Mouse (Mus musculus) forelimb bud, embryonic 11.5 days (tissue): Measurements from ENCODE around the gene Wdr5.
A peak's percentile ranks its signal among the peaks of the same experiment; 100 is the strongest.

ENCODE experiments used
- DNase-seq: peaks from one replicate; pipeline ENCODE4 v3.0.0-alpha.2; 2012; ENCODE audit warnings: low read depth, low spot score

Wdr5 gene

DNA sequence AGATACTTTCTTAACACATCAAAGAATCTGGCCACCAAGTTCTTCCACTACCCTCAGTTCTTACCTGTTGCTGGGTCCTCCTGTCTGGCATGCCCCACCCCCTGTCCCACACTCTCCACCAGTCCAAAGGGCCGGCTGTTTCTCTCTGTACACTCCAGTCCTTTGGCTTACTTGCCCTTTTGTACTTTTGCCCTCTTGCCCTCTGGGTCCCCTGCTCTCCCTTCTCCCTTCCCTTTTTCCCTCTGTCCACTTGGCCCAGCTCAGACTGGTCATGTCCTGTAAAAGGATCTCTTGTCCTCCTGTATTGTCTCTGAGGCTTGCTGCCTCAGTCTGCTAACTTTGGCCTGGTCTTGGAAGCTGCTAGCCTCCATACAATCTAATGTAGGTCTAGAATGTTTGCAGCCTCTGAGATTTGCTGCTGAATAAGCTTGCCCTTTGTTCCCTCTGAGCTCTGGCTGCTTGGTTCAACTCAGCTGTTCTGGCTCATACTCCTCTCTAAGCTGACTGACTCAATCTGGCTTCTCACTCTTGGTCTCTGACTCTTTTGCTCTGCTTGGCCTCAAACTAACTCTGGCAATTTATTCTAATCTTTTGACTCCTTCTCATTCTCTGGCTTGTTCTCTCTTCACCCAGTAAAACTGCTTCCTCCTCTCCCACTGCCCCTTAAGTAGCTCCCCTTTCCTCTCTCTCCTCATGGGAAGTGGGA lies 33.9 kb downstream of the Wdr5 start:
- DNase-seq = no peak

- DNase-seq = peak; percentile 82
Measured at GRCm38 (mm10) chr2:27552620-27553287, 37.8 kb downstream of the Wdr5 start.

GRCm38 (mm10) chr2:27554308-27554707 lies 39.4 kb downstream of the Wdr5 start:
- no peak for DNase-seq

DNA sequence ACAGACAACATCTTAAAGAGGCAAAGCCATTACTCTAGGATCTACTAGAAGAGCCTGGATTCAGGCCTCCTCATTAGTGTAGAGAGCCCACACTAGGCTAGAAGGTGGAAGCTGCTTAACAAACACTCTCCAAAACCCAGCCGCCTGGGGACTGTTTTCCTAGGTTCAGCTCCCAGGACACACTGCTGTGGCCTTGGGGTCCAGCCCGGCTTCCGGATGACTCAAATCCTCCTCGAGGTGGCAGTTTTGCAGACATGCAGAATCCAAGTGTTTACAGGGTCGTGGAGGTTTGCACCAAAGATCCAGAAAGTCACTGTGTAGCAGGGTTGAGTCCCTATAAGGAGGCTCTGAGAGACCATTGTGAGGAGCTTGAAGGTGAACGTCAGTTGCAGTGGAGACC lies 42.0 kb downstream of the Wdr5 start:
- DNase-seq = no peak

- DNase-seq = no peak
Measured at GRCm38 (mm10) chr2:27560708-27561123, 45.8 kb downstream of the Wdr5 start.

- no peak for DNase-seq
Measured at GRCm38 (mm10) chr2:27561159-27561558, 46.2 kb downstream of the Wdr5 start.

DNA sequence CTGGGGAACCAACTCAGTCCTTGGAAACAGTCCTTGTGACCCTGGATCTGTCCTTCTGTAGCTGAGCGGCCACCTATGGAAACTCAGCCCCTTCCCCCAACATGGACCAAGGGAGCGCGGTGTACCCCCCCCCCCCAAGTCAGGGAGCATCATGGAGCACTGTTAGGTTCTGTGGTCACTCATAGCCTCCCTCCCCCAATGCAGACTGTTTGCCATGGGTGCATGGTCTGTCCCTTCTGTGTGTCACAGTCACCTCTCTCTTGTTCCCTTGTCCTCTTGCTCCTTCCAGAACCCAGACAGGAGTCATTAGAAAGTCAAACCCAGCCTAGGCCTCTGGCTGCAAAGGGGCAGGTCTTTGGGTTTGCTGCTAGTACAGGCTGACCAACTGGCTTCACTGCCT lies 46.9 kb downstream of the Wdr5 start:
- DNase-seq = no peak

- DNase-seq = no peak
Measured at GRCm38 (mm10) chr2:27563641-27564148, 48.7 kb downstream of the Wdr5 start.

GRCm38 (mm10) chr2:27564694-27565093 lies 49.7 kb downstream of the Wdr5 start:
- no peak for DNase-seq

GRCm38 (mm10) chr2:27565316-27566103 lies 50.6 kb downstream of the Wdr5 start:
- no peak for DNase-seq

- no peak for DNase-seq
Measured at GRCm38 (mm10) chr2:27570856-27571255, 55.9 kb downstream of the Wdr5 start.

DNA sequence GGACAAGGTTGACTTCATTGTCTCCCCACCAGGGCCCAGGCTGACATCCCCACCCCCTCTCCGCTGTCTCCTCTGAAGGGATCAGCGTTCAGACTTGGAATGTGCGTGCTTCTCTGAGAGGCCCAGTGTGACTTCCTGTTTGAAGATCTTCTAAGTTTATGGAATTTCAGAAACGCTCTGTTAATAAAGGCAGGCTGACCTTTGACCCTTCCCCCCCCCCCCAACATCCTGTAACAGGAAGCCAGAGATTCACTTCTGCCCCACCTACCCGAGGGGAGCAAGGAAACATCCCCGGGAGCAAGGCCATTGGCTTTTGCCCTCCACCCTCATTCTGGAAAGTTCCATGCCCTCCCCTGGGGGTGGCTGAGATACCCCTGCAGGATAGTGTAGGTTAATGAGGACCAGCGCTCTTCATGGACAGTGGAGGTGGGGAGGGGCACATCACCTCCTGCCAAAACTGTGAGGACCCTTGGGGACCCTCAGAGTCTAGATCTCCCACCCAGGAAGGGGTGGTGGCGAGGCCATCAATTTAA lies 57.4 kb downstream of the Wdr5 start:
- DNase-seq = no peak

DNA sequence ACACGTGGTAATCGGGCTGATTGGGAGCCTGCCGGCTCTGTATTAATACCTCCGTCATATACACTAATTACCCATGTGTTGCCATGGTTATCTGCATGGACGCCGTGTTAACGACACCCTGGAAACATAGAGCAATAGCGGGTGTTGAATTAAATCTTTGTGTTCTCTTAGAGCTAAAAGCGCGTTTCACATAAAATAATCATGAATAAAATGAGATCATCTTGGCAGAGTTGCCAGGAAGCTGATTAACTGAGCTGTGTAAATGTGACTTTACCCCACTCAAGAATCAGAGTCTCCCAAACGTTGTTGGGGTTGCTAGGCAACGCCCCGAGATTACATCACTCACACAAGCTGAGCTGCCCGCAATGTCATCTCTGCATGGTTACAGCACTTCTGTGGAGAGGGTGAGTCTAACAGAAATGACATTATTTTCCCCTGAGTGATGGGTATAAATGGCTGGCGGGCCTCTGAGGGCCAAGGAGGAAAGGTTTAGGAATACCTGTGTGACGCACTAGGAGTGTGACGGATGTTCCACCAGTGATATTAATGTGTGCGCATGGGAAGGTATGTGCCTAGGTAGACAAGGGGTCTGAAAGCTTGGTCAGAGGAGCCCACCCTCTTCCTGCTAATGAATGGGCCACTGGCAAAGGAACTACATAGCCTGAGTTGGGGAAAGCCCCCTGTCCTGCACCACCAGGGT lies 58.1 kb downstream of the Wdr5 start:
- DNase-seq = peak; percentile 48

DNA sequence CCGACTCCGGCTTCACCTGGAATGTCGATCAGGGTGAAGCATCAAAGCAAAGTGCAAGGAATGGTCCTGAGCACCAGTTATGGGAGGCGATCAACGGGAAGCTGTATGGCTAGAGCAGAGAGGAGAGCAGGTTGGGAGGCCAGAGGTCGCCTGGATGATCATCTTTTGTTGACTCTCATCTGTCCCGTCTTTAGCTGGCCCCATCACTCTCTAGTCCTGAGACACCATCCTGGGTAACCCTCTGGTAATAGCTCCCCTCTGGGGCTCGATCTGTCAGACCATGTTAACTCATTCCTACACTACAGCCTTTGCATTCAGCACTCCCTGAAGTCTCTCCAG lies 58.6 kb downstream of the Wdr5 start:
- DNase-seq = no peak

GRCm38 (mm10) chr2:27576416-27576815 lies 61.5 kb downstream of the Wdr5 start:
- no peak for DNase-seq

- DNase-seq = no peak
Measured at GRCm38 (mm10) chr2:27578552-27578951, 63.6 kb downstream of the Wdr5 start.

GRCm38 (mm10) chr2:27582112-27582511 lies 67.2 kb downstream of the Wdr5 start:
- no peak for DNase-seq

- DNase-seq = no peak
Measured at GRCm38 (mm10) chr2:27583019-27583418, 68.1 kb downstream of the Wdr5 start.

- no peak for DNase-seq
Measured at GRCm38 (mm10) chr2:27584546-27584945, 69.6 kb downstream of the Wdr5 start.
